Mouse (Mus musculus) liver, adult (tissue): ENCODE data around the gene Map3k3.
A peak's percentile ranks its signal among the peaks of the same experiment; 100 is the strongest.

Source experiments
- GATA4 ChIP-seq: IDR thresholded peaks from 2 replicates; pipeline ENCODE4 v1.6.1; 2014; ENCODE audit warnings: mild to moderate bottlenecking, low read length; ENCODE audit not compliant: insufficient replicate concordance

Map3k3 gene

DNA sequence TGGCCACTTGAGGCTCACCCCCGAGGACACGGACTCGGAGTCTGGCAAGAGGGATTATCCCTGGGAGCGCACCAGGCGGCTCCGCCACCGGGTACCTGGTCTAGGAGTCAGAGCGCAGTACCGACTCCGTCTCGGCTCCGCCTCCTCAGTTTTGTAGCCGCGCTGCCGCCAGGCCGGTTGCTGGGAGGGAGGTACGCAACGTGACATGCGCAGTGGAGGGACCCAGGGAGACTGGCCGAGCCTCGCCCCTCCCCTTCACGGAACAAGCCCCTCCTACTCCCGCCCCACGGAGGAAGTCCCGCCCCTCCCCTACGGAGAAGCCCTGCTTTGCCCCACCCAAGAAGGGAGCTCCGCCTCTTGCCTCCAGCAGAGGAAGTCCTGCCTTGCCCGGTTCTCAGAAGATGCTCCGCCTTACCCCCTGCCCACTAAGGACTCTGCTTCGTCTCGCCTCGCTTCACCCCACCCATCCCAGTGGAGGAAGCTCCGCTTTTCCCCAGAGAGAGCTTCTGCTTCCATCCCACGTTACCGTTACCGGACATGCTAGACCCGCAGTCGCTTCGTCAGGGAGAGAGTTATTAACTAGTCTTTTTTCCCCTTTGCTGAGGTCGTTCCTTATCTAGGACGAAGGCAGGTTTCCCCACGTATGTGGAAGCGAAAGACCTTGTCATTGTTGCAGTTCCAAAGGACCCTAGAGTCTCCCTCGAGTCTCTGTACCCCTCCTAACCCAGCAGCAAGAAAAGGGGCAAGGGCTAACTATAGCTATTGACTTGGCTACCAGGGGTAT, 109.2 kb downstream of the Map3k3 start:
- peak; percentile 16; the same call in 1 of the 2 replicates for TF ChIP-seq GATA4

GRCm38 (mm10) chr11:106194155-106194541, 109.7 kb downstream of the Map3k3 start:
- TF ChIP-seq GATA4 = no peak

- TF ChIP-seq GATA4 = no peak
Measured at GRCm38 (mm10) chr11:106194891-106195290, 110.5 kb downstream of the Map3k3 start.

- no peak for TF ChIP-seq GATA4
Measured at GRCm38 (mm10) chr11:106195341-106195740, 110.9 kb downstream of the Map3k3 start.

- no peak for TF ChIP-seq GATA4
Measured at GRCm38 (mm10) chr11:106198277-106198676, 113.9 kb downstream of the Map3k3 start.

DNA sequence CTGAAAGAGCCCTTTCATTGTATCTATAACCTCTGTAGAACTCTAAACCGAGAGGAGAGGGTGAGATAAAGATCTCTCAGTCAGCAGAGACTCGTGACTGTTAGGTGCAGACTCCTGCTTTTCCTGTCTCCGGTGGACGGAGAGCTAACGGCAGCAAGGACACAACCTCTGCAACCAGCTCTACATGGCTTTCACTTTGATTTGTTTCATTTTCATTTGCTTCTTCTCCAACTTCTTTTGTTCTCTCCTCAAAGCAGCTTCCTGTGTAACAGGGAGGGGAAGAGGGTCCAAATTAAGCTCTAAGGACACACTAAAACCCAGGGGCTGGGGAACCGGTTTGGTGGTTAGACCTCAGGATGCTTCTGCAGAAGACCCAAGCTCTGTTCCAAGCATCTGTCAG, 116.3 kb downstream of the Map3k3 start:
- TF ChIP-seq GATA4 = no peak

DNA sequence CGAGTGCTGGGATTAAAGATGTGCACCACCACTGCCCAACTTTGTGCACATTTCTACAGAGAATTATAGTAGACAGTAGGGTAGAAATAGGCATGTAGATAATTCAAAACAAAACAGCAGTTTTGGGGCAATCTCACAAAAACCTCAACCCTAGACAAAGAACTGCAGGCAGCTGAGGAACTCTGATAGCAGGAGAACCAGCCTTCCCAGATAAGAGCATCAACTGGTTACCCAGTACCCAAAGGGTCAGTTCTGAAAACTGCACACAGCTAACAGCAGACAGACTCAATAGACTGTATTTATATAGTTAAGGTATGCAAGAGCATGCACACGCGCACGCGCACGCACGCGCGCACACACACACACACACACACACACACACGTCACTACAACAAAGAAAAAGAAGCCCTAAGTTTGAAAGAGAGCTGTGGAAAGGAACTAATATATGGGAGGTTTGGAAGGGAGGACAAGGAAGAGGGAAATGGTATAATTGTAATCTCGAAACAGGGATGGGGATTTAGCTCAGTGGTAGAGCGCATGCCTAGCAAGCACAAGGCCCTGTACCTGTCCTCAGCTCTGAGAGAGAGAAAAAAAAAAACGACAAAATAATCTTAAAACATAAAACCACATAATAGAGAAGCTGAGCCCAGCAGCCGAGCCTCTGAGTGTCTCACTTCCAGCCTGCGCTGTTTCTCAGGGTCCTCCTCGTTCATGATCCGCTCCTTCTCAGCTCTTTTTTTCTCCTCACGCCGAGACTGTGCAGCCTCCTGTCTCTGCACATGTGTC, 117.1 kb downstream of the Map3k3 start:
- TF ChIP-seq GATA4 = no peak

DNA sequence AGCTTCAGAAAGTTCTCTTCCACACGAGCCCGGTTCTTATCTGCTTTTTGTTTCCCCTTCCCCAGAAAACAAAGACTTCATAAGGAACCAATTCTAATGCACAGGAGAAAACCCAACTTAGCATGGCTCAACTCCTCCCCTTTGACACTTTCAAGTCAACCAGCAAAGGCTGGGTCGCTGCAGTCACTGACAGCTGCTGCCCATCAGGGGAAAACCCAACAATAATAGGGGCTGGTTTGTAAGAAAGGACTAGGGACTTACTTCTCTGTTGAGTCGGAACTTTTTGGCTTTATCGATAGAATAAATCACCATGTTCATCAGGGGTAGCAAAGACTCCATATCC, 117.7 kb downstream of the Map3k3 start, which contains the start of gene Strada:
Gene Strada (minus strand): TSS at position 46 of the 343 bp plus-strand sequence.
- TF ChIP-seq GATA4 = no peak
